Mouse (Mus musculus) bone marrow macrophage, adult 2 months (primary cell): ENCODE results near the gene Memo1.
"Not testable (repeated sequence)": the region's sequence is repeated elsewhere in the genome, so short reads cannot be mapped to it uniquely, and the experiment has no call there.

ENCODE experiments used
- CTCF ChIP-seq: IDR thresholded peaks from 2 replicates; pipeline ENCODE4 v1.5.1; 2012; ENCODE audit warnings: low read depth, mild to moderate bottlenecking, low read length, moderate library complexity
- POLR2A ChIP-seq: IDR thresholded peaks from 2 replicates; pipeline ENCODE4 v1.6.1; 2012; ENCODE audit warnings: mild to moderate bottlenecking, low read depth, low read length, borderline replicate concordance

DNA sequence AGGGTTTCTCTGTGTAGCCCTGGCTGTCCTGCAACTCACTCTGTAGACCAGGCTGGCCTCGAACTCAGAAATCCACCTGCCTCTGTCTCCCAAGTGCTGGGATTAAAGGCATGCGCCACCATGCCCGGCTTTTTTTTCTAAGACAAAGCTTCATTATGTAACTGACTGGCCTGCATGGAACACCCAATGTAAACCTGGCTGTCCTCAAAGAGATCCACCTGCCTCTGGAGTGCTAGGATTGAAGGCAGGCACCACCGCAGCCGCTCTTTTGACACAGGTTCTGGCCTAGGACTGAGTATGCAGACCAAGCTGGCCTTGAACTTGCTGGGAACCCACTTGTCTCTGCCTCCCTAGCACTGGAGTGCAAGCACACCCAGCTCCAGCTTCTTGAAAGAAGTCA, 1.7 kb upstream of the Memo1 start:
- not testable (repeated sequence) for TF ChIP-seq POLR2A, CTCF
